Comparison of ENCODE assay signal across 7 mouse cellular contexts in the genomic region with DNA sequence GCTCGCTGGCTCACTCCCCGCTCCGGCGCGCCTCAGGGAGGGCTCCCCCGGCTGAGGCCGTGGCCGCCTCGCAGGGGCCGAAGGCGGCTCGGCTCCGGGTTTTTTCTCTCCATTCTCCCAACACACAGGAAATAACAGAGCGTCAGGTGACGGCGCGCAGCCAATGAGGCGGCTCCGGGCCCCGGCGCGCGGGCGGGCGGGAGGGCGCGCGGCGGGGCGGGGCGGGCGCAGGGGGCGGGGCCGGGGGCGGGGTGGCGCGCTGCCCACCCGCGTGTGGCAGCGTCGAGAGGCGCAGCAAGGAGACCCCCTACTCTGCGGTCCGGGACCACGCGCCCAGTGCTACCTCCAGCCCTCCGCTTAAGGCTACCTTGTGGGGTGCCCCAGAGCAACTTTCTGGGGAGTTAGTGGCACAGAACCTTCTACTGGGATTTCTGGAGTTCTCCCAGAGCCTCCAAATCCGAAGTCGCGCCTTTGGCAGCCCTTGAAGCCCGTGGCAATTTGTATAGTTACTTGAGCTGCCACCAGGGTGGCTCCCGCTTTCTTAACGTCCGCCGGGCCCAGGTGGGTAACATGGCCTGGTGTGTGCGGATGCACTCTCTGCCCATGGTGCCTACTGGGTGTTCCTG.
DNase-seq lines count a peak whose midpoint lies in the region; ATAC-seq and TF ChIP-seq lines count a peak whose summit lies in the region.

No protein-coding gene starts in this region.

- no peaks in the 10 kb centered on the region for H3K9me3 ChIP-seq in hindbrain, embryonic 16.5 days (ENCODE audit: control insufficient read depth, low read length)
- no peaks in the 10 kb centered on the region for H3K9me3 ChIP-seq in limb, embryonic 10.5 days (replicated peaks)
- H3K9me3 ChIP-seq in midbrain, embryonic 11.5 days (ENCODE audit: control insufficient read depth, low read length) = no peaks in the 10 kb centered on the region

- intact Hi-C loops in gastrocnemius, adult 2 months (cut with DNase I) = loop anchor here (2.0 kb wide), 1 partner anchor 137 kb away; no protein-coding TSS in a partner anchor

- H3K9ac ChIP-seq in hindbrain, embryonic 16.5 days (ENCODE audit: low read depth, low read length) = peak overlapping the region; percentile 94
- H3K9ac ChIP-seq in midbrain, embryonic 11.5 days (ENCODE audit: low read length) = peak overlapping the region; percentile 94

- H3K4me2 ChIP-seq in hindbrain, embryonic 16.5 days (ENCODE audit: low read length) = peak overlapping the region; percentile 97
- peak overlapping the region; percentile 91 for H3K4me2 ChIP-seq in midbrain, embryonic 11.5 days

- no peaks in the 10 kb centered on the region for H3K27me3 ChIP-seq in hindbrain, embryonic 16.5 days (replicated peaks; ENCODE audit: control insufficient read depth, insufficient read depth, low read length)
- H3K27me3 ChIP-seq in limb, embryonic 10.5 days (ENCODE audit: low read depth, poor library complexity, severe bottlenecking) = peaks cover 20% of the 10 kb centered on the region; the same call in 1 of the 2 replicates
- H3K27me3 ChIP-seq in midbrain, embryonic 11.5 days (ENCODE audit: control insufficient read depth, insufficient read depth, low read length) = 0 out of 2 replicates have a peak, but pooled peaks cover 3% of the 10 kb centered on the region

- peak overlapping the region; percentile 86 for H3K27ac ChIP-seq in gastrocnemius, adult 2 months
- peak overlapping the region; percentile 91 for H3K27ac ChIP-seq in hindbrain, embryonic 16.5 days (ENCODE audit: low read depth, low read length)
- H3K27ac ChIP-seq in limb, embryonic 10.5 days = peak overlapping the region; percentile 97
- peak overlapping the region; percentile 94 for H3K27ac ChIP-seq in midbrain, embryonic 11.5 days (ENCODE audit: low read depth, low read length)

- ATAC-seq in hindbrain, embryonic 16.5 days = peak; percentile 94
- ATAC-seq in midbrain, embryonic 11.5 days (ENCODE audit: low FRiP score) = peak; percentile 92

- peak; percentile 88 to 95 for DNase-seq in adrenal gland, adult (ENCODE audit: inconsistent age in 2 of 2, low spot score in 1 of 2)
- peak; percentile 87 to 92 for DNase-seq in cerebellum, postnatal 25 days
- peak; percentile 92 for DNase-seq in gastrocnemius, adult 2 months
- DNase-seq in limb, embryonic 10.5 days (ENCODE audit: low spot score) = peak; percentile 93
- DNase-seq in midbrain, embryonic 11.5 days (ENCODE audit: low spot score, missing footprints) = peak; percentile 95
- peak; percentile 83 for DNase-seq in right cerebral cortex, postnatal 4 days

- no peaks in the 10 kb centered on the region for H3K36me3 ChIP-seq in hindbrain, embryonic 16.5 days (ENCODE audit: control insufficient read depth, insufficient read depth, low read length)
- H3K36me3 ChIP-seq in limb, embryonic 10.5 days = no peaks in the 10 kb centered on the region
- no peaks in the 10 kb centered on the region for H3K36me3 ChIP-seq in midbrain, embryonic 11.5 days (ENCODE audit: control insufficient read depth, insufficient read depth, low read length)

- peaks cover 34% of the 10 kb centered on the region for H3K4me1 ChIP-seq in hindbrain, embryonic 16.5 days (ENCODE audit: control insufficient read depth, insufficient read depth, low read depth, low read length)
- H3K4me1 ChIP-seq in limb, embryonic 10.5 days = peaks cover 54% of the 10 kb centered on the region
- peaks cover 59% of the 10 kb centered on the region for H3K4me1 ChIP-seq in midbrain, embryonic 11.5 days (ENCODE audit: control insufficient read depth, insufficient read depth, low read length)

- no peak for TF ChIP-seq CTCF in gastrocnemius, adult 2 months (IDR thresholded peaks at IDR 0.05)

- H3K4me3 ChIP-seq in gastrocnemius, adult 2 months = peak overlapping the region; percentile 97
- H3K4me3 ChIP-seq in hindbrain, embryonic 16.5 days (ENCODE audit: low read length) = peak overlapping the region; percentile 100
- H3K4me3 ChIP-seq in limb, embryonic 10.5 days = peak overlapping the region; percentile 99
- H3K4me3 ChIP-seq in midbrain, embryonic 11.5 days (ENCODE audit: low read depth, low read length) = peak overlapping the region; percentile 99

- 3% methylated on average over 26 of the region's 56 CpGs for WGBS in hindbrain, embryonic 16.5 days
- 2% methylated on average over 29 of the region's 56 CpGs for WGBS in limb, embryonic 10.5 days
- WGBS in midbrain, embryonic 11.5 days = 1% methylated on average over 26 of the region's 56 CpGs

Comparison
In these comparisons a context has a peak if more than half of its experiments do, and no peak if none do; other contexts are left out.
1. Peak in every context shown above with its lines: DNase-seq, ATAC-seq, H3K4me3 ChIP-seq and H3K27ac ChIP-seq.